Mouse (Mus musculus): ENCODE results near the gene Vsx2. TPM values are rescaled to one million over a fixed set of nuclear protein-coding genes. Genes with fewer than 3 reads are reported as not detected.

The Vsx2 gene
- polyA plus RNA-seq, 1 experiment from 2014 or later: 0.10 TPM

DNA sequence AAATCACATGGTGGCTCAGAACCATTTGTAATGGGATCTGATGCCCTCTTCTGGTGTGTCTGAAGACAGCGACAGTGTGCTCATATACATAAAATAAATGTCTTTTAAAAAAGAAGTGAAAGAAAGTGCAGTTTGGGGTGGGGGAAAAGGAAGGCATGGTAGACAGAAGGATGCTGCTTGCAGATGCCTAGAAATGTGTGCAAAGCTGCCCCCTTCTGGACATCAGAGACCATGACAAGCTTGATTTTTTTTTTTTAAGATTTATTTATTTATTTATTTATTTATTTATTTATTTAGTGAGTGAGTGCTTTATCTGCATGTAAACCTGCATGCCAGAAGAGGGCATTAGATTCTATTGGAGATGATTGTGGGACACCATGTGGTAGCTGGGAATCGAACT, 11.7 kb downstream of the Vsx2 start:
- H3K27me3 ChIP-seq (replicated peaks; ENCODE audit: control insufficient read depth, insufficient read depth, low read length): no peaks in the 10 kb centered on the region
- ATAC-seq (ENCODE audit: low read depth) (no peak), DNase-seq (ENCODE audit: low spot score) (no peak)
- no peaks in the 10 kb centered on the region for H3K9me3 ChIP-seq (ENCODE audit: control insufficient read depth, low read length)
- WGBS: 88% methylated on average over 2 of the region's 2 CpGs
- H3K4me1 ChIP-seq (ENCODE audit: control insufficient read depth, insufficient read depth, low read length): no peaks in the 10 kb centered on the region
- H3K36me3 ChIP-seq (ENCODE audit: control insufficient read depth, insufficient read depth, low read length): no peaks in the 10 kb centered on the region
- no peak overlapping the region for H3K4me3 ChIP-seq (ENCODE audit: low read depth, low read length)
- no peak overlapping the region for H3K9ac ChIP-seq (ENCODE audit: low read depth, low read length)
- no peak overlapping the region for H3K27ac ChIP-seq (replicated peaks; ENCODE audit: low read depth, low read length)
- H3K4me2 ChIP-seq (ENCODE audit: low read depth, low read length): no peak overlapping the region

DNA sequence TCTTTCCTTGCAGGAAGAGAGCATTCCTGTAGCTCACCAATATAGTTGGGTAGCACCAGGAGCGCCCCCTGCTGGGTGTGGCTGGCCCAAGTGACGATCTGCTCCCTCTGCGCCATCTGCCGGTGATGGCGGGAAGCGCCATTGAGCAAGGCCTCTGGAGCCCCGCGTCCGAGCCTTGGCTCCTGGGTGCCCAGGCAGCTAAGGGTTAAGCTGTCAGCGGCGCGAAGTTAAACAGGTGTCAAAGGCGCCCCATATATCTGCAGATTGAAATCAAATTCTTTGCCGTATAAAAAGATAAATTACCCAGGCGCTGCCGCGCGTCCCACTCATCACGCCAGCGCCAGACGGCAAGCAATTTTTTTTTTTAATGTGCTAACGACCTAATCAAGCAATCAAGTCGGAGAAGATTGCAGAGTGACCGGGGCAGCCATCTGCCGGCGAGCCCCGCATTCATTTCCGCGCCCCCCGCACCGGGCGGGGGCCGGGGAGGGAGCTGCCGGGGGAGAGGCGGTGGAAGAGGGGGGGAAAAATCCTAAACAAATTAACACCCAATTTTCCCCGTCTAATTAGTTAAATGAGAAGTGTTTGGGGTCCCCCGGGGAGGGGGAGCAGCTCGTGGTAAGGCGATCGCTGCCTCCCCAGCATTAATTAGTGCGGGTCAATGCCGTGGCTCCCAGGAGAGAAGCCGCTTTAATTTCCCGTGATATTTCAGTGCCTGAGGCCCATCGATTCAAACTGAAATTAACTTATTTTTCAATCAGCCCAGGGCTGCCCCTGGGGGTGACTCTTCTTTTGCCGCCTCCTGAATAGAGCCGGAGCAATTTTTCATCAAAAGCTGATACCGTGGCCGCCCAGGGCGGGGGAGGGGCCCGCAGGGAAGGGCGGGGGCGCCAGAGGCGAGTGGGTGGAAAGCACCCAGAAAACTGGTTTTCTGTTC, 20.5 kb downstream of the Vsx2 start:
- H3K27me3 ChIP-seq (replicated peaks; ENCODE audit: control insufficient read depth, insufficient read depth, low read length): no peaks in the 10 kb centered on the region
- peak; percentile 91 for DNase-seq (ENCODE audit: low spot score)
- no peak overlapping the region for H3K27ac ChIP-seq (replicated peaks; ENCODE audit: low read depth, low read length)
- WGBS: under 1% methylated on average over 54 of the region's 54 CpGs
- no peaks in the 10 kb centered on the region for H3K9me3 ChIP-seq (ENCODE audit: control insufficient read depth, low read length)
- peak; percentile 74 for ATAC-seq (ENCODE audit: low read depth)
- no peaks in the 10 kb centered on the region for H3K36me3 ChIP-seq (ENCODE audit: control insufficient read depth, insufficient read depth, low read length)
- peak overlapping the region; percentile 93 for H3K4me2 ChIP-seq (ENCODE audit: low read depth, low read length)
- H3K4me1 ChIP-seq (ENCODE audit: control insufficient read depth, insufficient read depth, low read length): no peaks in the 10 kb centered on the region
- peak overlapping the region; percentile 45 for H3K4me3 ChIP-seq (ENCODE audit: low read depth, low read length)
- H3K9ac ChIP-seq (ENCODE audit: low read depth, low read length): peak overlapping the region; percentile 69

DNA sequence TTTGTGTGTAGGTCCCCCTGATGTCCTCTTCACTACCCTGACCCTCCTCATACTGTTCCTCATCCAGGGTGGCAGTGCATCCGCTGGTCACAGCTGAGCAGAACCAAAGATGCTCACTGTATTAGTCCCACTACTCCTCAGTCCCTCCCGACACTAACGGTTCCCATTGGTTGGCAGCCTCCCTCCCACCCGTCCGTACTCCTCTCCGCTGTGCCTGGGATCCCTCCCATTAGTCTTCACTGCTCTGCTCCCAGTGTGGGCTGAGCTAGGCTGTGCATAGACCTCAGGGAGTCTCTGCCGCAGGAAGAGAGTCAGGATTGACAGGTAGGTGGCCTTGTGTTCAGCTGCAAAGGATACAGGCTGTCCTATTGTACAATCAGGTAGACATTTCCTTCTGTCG, 28.8 kb downstream of the Vsx2 start:
- no peaks in the 10 kb centered on the region for H3K9me3 ChIP-seq (ENCODE audit: control insufficient read depth, low read length)
- 19% methylated on average over 8 of the region's 8 CpGs for WGBS
- no peaks in the 10 kb centered on the region for H3K27me3 ChIP-seq (replicated peaks; ENCODE audit: control insufficient read depth, insufficient read depth, low read length)
- 0 out of 2 replicates have a peak, but pooled peaks cover 7% of the 10 kb centered on the region for H3K36me3 ChIP-seq (ENCODE audit: control insufficient read depth, insufficient read depth, low read length)
- no peaks in the 10 kb centered on the region for H3K4me1 ChIP-seq (ENCODE audit: control insufficient read depth, insufficient read depth, low read length)
- no peak overlapping the region for H3K27ac ChIP-seq (replicated peaks; ENCODE audit: low read depth, low read length)
- H3K4me3 ChIP-seq (ENCODE audit: low read depth, low read length): no peak overlapping the region
- H3K4me2 ChIP-seq (ENCODE audit: low read depth, low read length): no peak overlapping the region
- no peak for DNase-seq (ENCODE audit: low spot score)
- no peak for ATAC-seq (ENCODE audit: low read depth)
- H3K9ac ChIP-seq (ENCODE audit: low read depth, low read length): no peak overlapping the region

DNA sequence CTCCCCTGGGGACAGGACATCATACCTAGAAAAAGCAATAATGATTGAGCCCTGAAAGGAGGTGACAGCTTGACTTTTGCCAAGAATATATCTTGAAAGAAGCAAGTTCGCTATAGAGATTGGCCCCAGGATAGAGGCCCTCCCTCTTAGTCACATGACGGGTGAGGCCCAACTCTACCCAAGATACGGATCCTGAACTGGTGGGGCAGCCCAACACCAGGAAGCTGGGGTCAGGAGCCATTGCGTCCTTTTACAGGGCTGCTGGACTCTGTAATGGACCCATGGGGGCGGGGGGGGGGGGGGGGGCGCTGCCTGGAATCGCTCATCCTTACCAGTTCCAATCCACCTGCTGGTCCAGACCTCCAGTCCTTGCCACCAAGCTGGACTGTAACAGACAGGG, 34.4 kb downstream of the Vsx2 start:
- no peaks in the 10 kb centered on the region for H3K27me3 ChIP-seq (replicated peaks; ENCODE audit: control insufficient read depth, insufficient read depth, low read length)
- no peak overlapping the region for H3K27ac ChIP-seq (replicated peaks; ENCODE audit: low read depth, low read length)
- DNase-seq (ENCODE audit: low spot score): no peak
- no peak overlapping the region for H3K9ac ChIP-seq (ENCODE audit: low read depth, low read length)
- H3K4me3 ChIP-seq (ENCODE audit: low read depth, low read length): no peak overlapping the region
- WGBS: 82% methylated on average over 5 of the region's 7 CpGs
- ATAC-seq (ENCODE audit: low read depth): no peak
- H3K4me2 ChIP-seq (ENCODE audit: low read depth, low read length): no peak overlapping the region
- no peaks in the 10 kb centered on the region for H3K4me1 ChIP-seq (ENCODE audit: control insufficient read depth, insufficient read depth, low read length)
- no peaks in the 10 kb centered on the region for H3K9me3 ChIP-seq (ENCODE audit: control insufficient read depth, low read length)
- H3K36me3 ChIP-seq (ENCODE audit: control insufficient read depth, insufficient read depth, low read length): peaks cover 25% of the 10 kb centered on the region; the same call in 1 of the 2 replicates

DNA sequence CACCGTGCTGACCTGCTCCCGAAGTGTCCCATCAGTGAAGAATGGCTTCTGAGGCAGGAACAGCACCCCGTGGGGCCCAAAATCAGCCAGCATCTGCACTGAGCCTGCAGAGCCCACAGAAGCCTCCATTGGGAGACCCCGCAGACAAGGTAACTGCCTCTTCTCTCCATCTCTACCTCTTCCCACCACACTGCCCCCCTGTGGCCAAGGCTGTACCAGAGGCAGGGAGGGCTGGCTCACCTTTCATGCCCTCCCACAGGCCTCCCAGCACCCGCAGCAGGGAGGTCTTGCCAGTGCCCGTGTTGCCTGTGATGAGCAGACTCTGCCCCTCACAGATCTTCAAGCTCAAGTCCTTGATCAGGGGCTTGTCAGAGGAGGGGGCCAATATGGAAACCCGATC, 36.3 kb downstream of the Vsx2 start:
- Histone ChIP-seq H3K9me3 (ENCODE audit: control insufficient read depth, low read length) (no peaks in the 10 kb centered on the region), H3K27me3 (replicated peaks; ENCODE audit: control insufficient read depth, insufficient read depth, low read length) (no peaks in the 10 kb centered on the region), H3K4me1 (ENCODE audit: control insufficient read depth, insufficient read depth, low read length) (no peaks in the 10 kb centered on the region), H3K9ac (ENCODE audit: low read depth, low read length) (no peak overlapping the region), H3K36me3 (ENCODE audit: control insufficient read depth, insufficient read depth, low read length) (peaks cover 29% of the 10 kb centered on the region; the same call in 1 of the 2 replicates), H3K4me2 (ENCODE audit: low read depth, low read length) (no peak overlapping the region), H3K27ac (replicated peaks; ENCODE audit: low read depth, low read length) (no peak overlapping the region), H3K4me3 (ENCODE audit: low read depth, low read length) (no peak overlapping the region)
- 76% methylated on average over 7 of the region's 7 CpGs for WGBS
- ATAC-seq (ENCODE audit: low read depth) (no peak), DNase-seq (ENCODE audit: low spot score) (no peak)

DNA sequence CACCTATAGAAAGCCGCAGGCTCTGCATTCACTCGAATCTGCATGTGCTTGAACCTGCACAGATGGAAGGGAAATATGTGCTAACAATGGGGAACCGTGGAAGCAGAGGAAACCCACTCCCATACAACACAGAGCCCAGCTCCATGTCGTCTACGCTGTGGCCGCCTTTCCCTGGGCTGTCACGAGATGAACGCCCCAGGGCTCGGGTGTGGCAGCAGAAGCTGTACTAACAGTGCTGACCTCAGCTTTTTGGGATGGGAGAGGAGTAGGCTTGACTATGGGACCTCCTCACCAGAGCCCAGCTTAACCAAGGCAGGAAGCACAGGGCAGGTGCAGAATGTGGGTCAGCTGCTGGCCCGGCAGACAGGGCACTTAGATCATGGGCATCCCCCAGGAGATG, 42.2 kb downstream of the Vsx2 start:
- Histone ChIP-seq H3K4me1 (ENCODE audit: control insufficient read depth, insufficient read depth, low read length) (no peaks in the 10 kb centered on the region), H3K27ac (replicated peaks; ENCODE audit: low read depth, low read length) (no peak overlapping the region), H3K4me3 (ENCODE audit: low read depth, low read length) (no peak overlapping the region), H3K9me3 (ENCODE audit: control insufficient read depth, low read length) (no peaks in the 10 kb centered on the region), H3K4me2 (ENCODE audit: low read depth, low read length) (no peak overlapping the region), H3K9ac (ENCODE audit: low read depth, low read length) (no peak overlapping the region), H3K36me3 (ENCODE audit: control insufficient read depth, insufficient read depth, low read length) (peaks cover 31% of the 10 kb centered on the region; the same call in 1 of the 2 replicates), H3K27me3 (replicated peaks; ENCODE audit: control insufficient read depth, insufficient read depth, low read length) (no peaks in the 10 kb centered on the region)
- ATAC-seq (ENCODE audit: low read depth) (no peak), DNase-seq (ENCODE audit: low spot score) (no peak)
- WGBS: 85% methylated on average over 10 of the region's 10 CpGs

DNA sequence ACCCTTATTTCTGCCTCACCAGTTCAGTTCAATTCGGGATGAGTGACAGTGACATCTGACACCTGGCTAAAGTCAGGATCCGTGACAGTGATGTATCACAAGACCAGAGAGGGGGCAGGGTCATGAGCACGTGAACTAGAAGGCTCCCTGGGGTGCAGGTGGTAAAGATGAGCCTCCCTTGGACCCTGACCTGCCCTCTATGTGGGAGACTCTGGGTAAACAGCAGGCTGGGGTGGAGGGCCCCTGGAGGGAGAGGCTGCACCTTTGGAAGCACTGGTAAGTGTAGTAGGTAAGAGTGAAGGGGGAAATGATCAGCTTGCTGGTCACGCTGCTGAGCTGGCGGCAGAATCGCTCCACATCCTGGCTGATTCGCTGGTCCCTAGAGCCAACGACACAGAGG, 43.0 kb downstream of the Vsx2 start:
- WGBS: 64% methylated on average over 8 of the region's 8 CpGs
- Histone ChIP-seq H3K4me2 (ENCODE audit: low read depth, low read length) (no peak overlapping the region), H3K9ac (ENCODE audit: low read depth, low read length) (no peak overlapping the region), H3K4me1 (ENCODE audit: control insufficient read depth, insufficient read depth, low read length) (no peaks in the 10 kb centered on the region), H3K36me3 (ENCODE audit: control insufficient read depth, insufficient read depth, low read length) (peaks cover 27% of the 10 kb centered on the region; the same call in 1 of the 2 replicates), H3K9me3 (ENCODE audit: control insufficient read depth, low read length) (no peaks in the 10 kb centered on the region), H3K4me3 (ENCODE audit: low read depth, low read length) (no peak overlapping the region), H3K27me3 (replicated peaks; ENCODE audit: control insufficient read depth, insufficient read depth, low read length) (no peaks in the 10 kb centered on the region), H3K27ac (replicated peaks; ENCODE audit: low read depth, low read length) (no peak overlapping the region)
- DNase-seq (ENCODE audit: low spot score): no peak
- ATAC-seq (ENCODE audit: low read depth): no peak

DNA sequence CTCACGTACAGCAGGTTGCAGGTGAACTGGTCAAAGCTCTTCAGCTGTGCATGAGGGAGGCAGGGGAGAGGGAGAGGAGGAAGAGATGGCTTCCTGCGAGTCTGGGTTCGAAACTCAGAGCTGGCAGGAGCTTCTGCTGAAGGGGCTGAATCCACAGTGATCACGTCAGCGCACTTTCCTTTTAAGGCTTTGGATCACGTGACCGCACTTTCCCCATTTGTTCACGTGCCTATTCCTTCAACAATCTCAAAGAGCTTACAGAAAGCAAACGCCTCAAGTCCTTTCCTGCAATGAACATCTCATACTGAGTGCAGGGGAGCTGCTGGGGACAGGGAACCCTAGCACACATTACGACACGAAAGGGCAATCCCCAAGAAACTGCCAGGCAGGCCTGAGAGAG, 44.4 kb downstream of the Vsx2 start:
- peaks cover 18% of the 10 kb centered on the region; the same call in 1 of the 2 replicates for H3K36me3 ChIP-seq (ENCODE audit: control insufficient read depth, insufficient read depth, low read length)

DNA sequence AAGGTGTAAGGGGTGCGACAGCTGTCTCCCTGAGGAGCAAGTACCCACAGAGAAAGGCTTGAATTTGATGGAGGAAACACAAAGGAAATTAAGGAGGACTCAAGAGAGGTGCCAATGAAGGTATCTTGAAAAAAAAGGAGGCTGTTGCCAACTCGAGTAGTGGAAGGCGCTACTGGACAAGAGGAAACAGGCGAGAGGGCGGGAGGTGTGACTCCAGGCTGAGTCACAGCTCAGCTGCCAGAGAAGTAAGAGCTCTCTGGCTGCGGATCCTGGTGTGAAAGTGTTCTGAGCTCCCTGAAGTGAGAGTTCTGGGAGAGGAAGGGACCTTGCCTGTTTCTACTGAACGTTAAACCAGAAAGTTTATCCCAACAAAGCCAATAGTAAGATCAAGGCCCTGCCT, 45.0 kb downstream of the Vsx2 start:
- H3K4me2 ChIP-seq (ENCODE audit: low read depth, low read length): no peak overlapping the region
- ATAC-seq (ENCODE audit: low read depth) (no peak), DNase-seq (ENCODE audit: low spot score) (no peak)
- H3K36me3 ChIP-seq (ENCODE audit: control insufficient read depth, insufficient read depth, low read length): peaks cover 14% of the 10 kb centered on the region; the same call in 1 of the 2 replicates
- no peaks in the 10 kb centered on the region for H3K4me1 ChIP-seq (ENCODE audit: control insufficient read depth, insufficient read depth, low read length)
- H3K4me3 ChIP-seq (ENCODE audit: low read depth, low read length): no peak overlapping the region
- no peaks in the 10 kb centered on the region for H3K9me3 ChIP-seq (ENCODE audit: control insufficient read depth, low read length)
- no peaks in the 10 kb centered on the region for H3K27me3 ChIP-seq (replicated peaks; ENCODE audit: control insufficient read depth, insufficient read depth, low read length)
- no peak overlapping the region for H3K9ac ChIP-seq (ENCODE audit: low read depth, low read length)
- no peak overlapping the region for H3K27ac ChIP-seq (replicated peaks; ENCODE audit: low read depth, low read length)
- WGBS: 74% methylated on average over 7 of the region's 7 CpGs

More for the DNA sequence above, 44.4 kb downstream of the Vsx2 start:
- ATAC-seq (ENCODE audit: low read depth) (no peak), DNase-seq (ENCODE audit: low spot score) (no peak)
- Histone ChIP-seq H3K4me2 (ENCODE audit: low read depth, low read length) (no peak overlapping the region), H3K27me3 (replicated peaks; ENCODE audit: control insufficient read depth, insufficient read depth, low read length) (no peaks in the 10 kb centered on the region), H3K4me1 (ENCODE audit: control insufficient read depth, insufficient read depth, low read length) (no peaks in the 10 kb centered on the region), H3K9me3 (ENCODE audit: control insufficient read depth, low read length) (no peaks in the 10 kb centered on the region), H3K4me3 (ENCODE audit: low read depth, low read length) (no peak overlapping the region), H3K9ac (ENCODE audit: low read depth, low read length) (no peak overlapping the region), H3K27ac (replicated peaks; ENCODE audit: low read depth, low read length) (no peak overlapping the region)
- WGBS: 87% methylated on average over 11 of the region's 11 CpGs
